Mouse (Mus musculus) 3T3-L1 (cell line): ENCODE results near the gene Ggt5.

Experiments used
- DNase-seq: peaks from one replicate; pipeline ENCODE4 v3.0.0-alpha.2; 2015; ENCODE audit warnings: low read depth, low spot score

Gene Ggt5

GRCm38 (mm10) chr10:75568029-75568428 lies 21.1 kb upstream of the Ggt5 start:
- no peak for DNase-seq

- DNase-seq = no peak
These were observed 20.7 kb upstream of the Ggt5 start for GRCm38 (mm10) chr10:75568441-75568840.

- no peak for DNase-seq
These were observed 20.3 kb upstream of the Ggt5 start for GRCm38 (mm10) chr10:75568851-75569250.

GRCm38 (mm10) chr10:75570981-75571657 lies 18.0 kb upstream of the Ggt5 start:
- DNase-seq = no peak

- no peak for DNase-seq
These were observed 17.2 kb upstream of the Ggt5 start for GRCm38 (mm10) chr10:75571937-75572336.

- no peak for DNase-seq
These were observed 16.0 kb upstream of the Ggt5 start for GRCm38 (mm10) chr10:75573181-75573580.

- no peak for DNase-seq
These were observed 15.2 kb upstream of the Ggt5 start for GRCm38 (mm10) chr10:75573965-75574364.

GRCm38 (mm10) chr10:75579129-75579528 lies 10.0 kb upstream of the Ggt5 start:
- DNase-seq = no peak

- DNase-seq = peak; percentile 87
These were observed 3.1 kb upstream of the Ggt5 start for GRCm38 (mm10) chr10:75585876-75586552.

- no peak for DNase-seq
These were observed 2.6 kb upstream of the Ggt5 start for GRCm38 (mm10) chr10:75586553-75586879.

GRCm38 (mm10) chr10:75587781-75588180 lies 1.4 kb upstream of the Ggt5 start:
- DNase-seq = no peak

GRCm38 (mm10) chr10:75588336-75588735 lies 804 bp upstream of the Ggt5 start:
- DNase-seq = no peak

- no peak for DNase-seq
These were observed 511 bp downstream of the Ggt5 start for GRCm38 (mm10) chr10:75589651-75590050.

GRCm38 (mm10) chr10:75591211-75591894 lies 2.2 kb downstream of the Ggt5 start:
- no peak for DNase-seq

GRCm38 (mm10) chr10:75592585-75592984 lies 3.4 kb downstream of the Ggt5 start:
- DNase-seq = no peak

GRCm38 (mm10) chr10:75595981-75596380 lies 6.8 kb downstream of the Ggt5 start:
- DNase-seq = peak; percentile 54

- DNase-seq = no peak
These were observed 11.1 kb downstream of the Ggt5 start for GRCm38 (mm10) chr10:75600189-75600730.

- DNase-seq = no peak
These were observed 16.2 kb downstream of the Ggt5 start for GRCm38 (mm10) chr10:75605162-75605846.

- no peak for DNase-seq
These were observed 18.1 kb downstream of the Ggt5 start for GRCm38 (mm10) chr10:75607253-75607652.

GRCm38 (mm10) chr10:75608975-75609374 lies 19.8 kb downstream of the Ggt5 start:
- DNase-seq = no peak

- DNase-seq = no peak
These were observed 21.3 kb downstream of the Ggt5 start for GRCm38 (mm10) chr10:75610486-75610885.

- DNase-seq = no peak
These were observed 26.9 kb downstream of the Ggt5 start for GRCm38 (mm10) chr10:75616044-75616443.
